Mouse (Mus musculus) midbrain, embryonic 12.5 days (tissue): ENCODE measurements around the gene Lrmda. TPM values are rescaled to one million over a fixed set of nuclear protein-coding genes. Genes with fewer than 3 reads are reported as not detected.
A peak's percentile ranks its signal among the peaks of the same experiment; 100 is the strongest.

Source experiments
- ATAC-seq: fragments of 200-750 bp; cut with Nextera tagmentation; 2 replicates; pipeline ENCODE4 v1.8.0; 2017; ENCODE audit warnings: low read depth, moderate TSS enrichment, moderate library complexity; ENCODE audit not compliant: low FRiP score
- H3K27ac ChIP-seq: fragments of 300-500 bp; sonication (generic); replicated peaks from 2 replicates; pipeline ENCODE4 v1.5.1; 2016; ENCODE audit warnings: mild to moderate bottlenecking
- H3K27me3 ChIP-seq: fragments of 300-500 bp; sonication (generic); 2 replicates; pipeline ENCODE4 v1.6.1; 2016; ENCODE audit warnings: mild to moderate bottlenecking
- H3K36me3 ChIP-seq: fragments of 300-500 bp; sonication (generic); 2 replicates; pipeline ENCODE4 v1.6.1; 2016
- H3K4me1 ChIP-seq: fragments of 300-500 bp; sonication (generic); 2 replicates; pipeline ENCODE4 v1.6.1; 2016
- H3K4me2 ChIP-seq: fragments of 300-500 bp; sonication (generic); replicated peaks from 2 replicates; pipeline ENCODE4 v1.6.1; 2016; ENCODE audit warnings: mild to moderate bottlenecking, moderate library complexity
- H3K4me3 ChIP-seq: fragments of 300-500 bp; sonication (generic); 2 replicates; pipeline ENCODE4 v1.5.1; 2016; ENCODE audit warnings: mild to moderate bottlenecking
- H3K9ac ChIP-seq: fragments of 300-500 bp; sonication (generic); replicated peaks from 2 replicates; pipeline ENCODE4 v1.6.1; 2016; ENCODE audit warnings: mild to moderate bottlenecking, moderate library complexity
- H3K9me3 ChIP-seq: fragments of 300-500 bp; sonication (generic); 2 replicates; pipeline ENCODE4 v1.6.1; 2016; ENCODE audit warnings: mild to moderate bottlenecking
- WGBS: fragments of 180-500 bp; shearing (Covaris S2); methylation state at CpG from one replicate; pipeline ENCODE4 v1.1.7; 2016; 5-methylcytosine and 5-hydroxymethylcytosine counted together
- polyA plus RNA-seq: library from polyadenylated mRNA; unstranded; fragments of >200 nt; fragmentation: Nextera tagmentation; extraction: Ambion mirVana; gene quantifications from 2 replicates; pipeline ENCODE4 v1.2.1, GENCODE M21; 2016

Gene Lrmda
- polyA plus RNA-seq, 1 experiment from 2014 or later = not detected

DNA sequence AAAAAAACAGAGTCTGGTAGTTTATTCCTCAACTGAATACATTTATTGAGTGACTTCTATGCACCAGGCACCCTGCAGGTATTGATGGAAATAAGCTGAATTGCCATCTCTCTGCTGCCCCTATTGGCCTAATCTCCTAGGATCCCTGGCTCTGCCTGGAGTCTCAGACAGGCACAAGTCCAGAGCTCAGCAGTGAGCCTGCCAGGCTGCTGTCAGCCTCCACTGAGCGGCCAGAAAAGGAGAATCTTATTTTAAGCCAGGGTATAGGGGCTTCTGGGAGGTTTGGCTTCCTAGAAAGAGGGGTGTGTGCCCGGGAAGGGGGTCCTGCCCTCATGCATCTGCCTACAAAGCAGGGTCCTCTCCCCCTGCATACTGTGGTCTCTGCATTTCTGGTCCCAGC lies 1.4 kb downstream of the Lrmda start:
- no peaks in the 10 kb centered on the region for H3K9me3 ChIP-seq
- H3K36me3 ChIP-seq = no peaks in the 10 kb centered on the region
- no peak for ATAC-seq
- H3K4me1 ChIP-seq = peaks cover 10% of the 10 kb centered on the region
- no peak overlapping the region for H3K9ac ChIP-seq
- no peak overlapping the region for H3K27ac ChIP-seq
- H3K27me3 ChIP-seq = peaks cover 46% of the 10 kb centered on the region
- 7% methylated on average over 2 of the region's 2 CpGs for WGBS
- H3K4me3 ChIP-seq = no peak overlapping the region
- no peak overlapping the region for H3K4me2 ChIP-seq

DNA sequence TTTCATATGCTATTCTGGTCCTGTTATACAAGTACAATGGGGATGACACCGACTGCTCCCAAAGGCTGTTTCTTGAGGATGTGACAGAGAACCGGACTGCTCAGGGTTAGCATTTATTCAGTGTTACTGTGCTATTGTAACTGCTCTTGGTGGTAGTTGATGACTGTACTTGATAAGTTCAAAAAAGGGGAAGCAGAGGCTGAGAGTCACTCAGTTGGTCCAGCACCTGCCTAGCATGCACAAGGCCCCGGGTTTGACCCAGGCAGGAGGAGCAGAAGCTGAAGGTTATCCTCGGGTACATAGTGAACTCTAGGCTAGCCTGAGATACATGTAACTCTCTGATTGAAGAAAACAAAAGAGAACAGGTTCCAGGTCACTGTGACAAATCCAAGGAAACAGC lies 4.0 kb downstream of the Lrmda start:
- 76% methylated on average over 4 of the region's 4 CpGs for WGBS
- Histone ChIP-seq H3K36me3 (no peaks in the 10 kb centered on the region), H3K27me3 (peaks cover 26% of the 10 kb centered on the region), H3K4me3 (no peak overlapping the region), H3K4me2 (no peak overlapping the region), H3K9me3 (no peaks in the 10 kb centered on the region), H3K9ac (no peak overlapping the region), H3K4me1 (peaks cover 10% of the 10 kb centered on the region), H3K27ac (no peak overlapping the region)
- ATAC-seq = no peak

DNA sequence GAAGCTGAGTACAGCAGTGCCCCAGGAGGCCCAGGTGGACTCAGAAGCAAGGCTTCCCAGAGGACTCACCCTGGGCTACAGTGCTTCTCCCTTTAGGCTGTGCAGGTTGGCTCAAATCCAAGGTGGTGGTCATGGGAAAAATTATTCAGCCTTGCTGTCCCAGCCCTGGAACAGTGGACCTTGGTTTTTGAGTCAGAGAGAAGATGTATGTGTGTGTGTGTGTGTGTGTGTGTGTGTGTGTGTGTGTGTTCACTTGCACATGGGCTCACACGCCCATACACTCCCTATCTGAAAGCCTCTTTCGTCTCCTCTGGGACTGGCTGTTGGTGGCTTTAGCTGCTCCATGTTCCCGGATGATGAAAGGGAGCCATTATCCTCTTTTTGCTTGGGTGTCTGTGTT lies 16.4 kb downstream of the Lrmda start:
- WGBS = 22% methylated on average over 3 of the region's 3 CpGs
- Histone ChIP-seq H3K9ac (no peak overlapping the region), H3K4me2 (peak overlapping the region; percentile 35), H3K4me1 (peaks cover 39% of the 10 kb centered on the region), H3K9me3 (no peaks in the 10 kb centered on the region), H3K36me3 (no peaks in the 10 kb centered on the region), H3K4me3 (no peak overlapping the region), H3K27ac (no peak overlapping the region; the same call in 1 of the 2 replicates), H3K27me3 (peaks cover 16% of the 10 kb centered on the region)
- ATAC-seq = peak; percentile 65; the same call in 1 of the 2 replicates

DNA sequence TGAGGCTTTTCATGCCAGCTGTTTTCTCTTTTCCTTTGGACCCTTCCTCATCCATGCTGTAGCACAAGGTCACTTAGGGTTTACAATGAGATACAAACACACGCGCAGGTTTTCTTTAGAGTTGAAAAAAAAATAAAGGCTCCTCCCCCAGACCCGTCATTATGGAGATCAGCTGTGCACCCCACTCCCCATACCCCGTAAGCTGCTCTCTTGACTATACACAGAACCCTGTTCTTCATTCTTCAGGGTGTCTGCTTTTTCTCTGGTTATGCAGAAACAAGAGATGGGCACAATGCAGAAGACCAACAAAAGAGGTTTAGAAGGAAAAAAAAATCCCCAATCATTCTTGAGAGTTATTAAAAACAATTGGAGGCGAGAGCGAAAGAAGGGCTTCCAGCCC lies 16.8 kb downstream of the Lrmda start:
- 29% methylated on average over 6 of the region's 6 CpGs for WGBS
- ATAC-seq = 0 out of 2 replicates have a peak, but pooled peaks have one; percentile 35
- no peaks in the 10 kb centered on the region for H3K9me3 ChIP-seq
- no peak overlapping the region for H3K4me3 ChIP-seq
- H3K4me1 ChIP-seq = peaks cover 39% of the 10 kb centered on the region
- no peak overlapping the region for H3K9ac ChIP-seq
- H3K4me2 ChIP-seq = peak overlapping the region; percentile 35
- no peaks in the 10 kb centered on the region for H3K36me3 ChIP-seq
- H3K27ac ChIP-seq = no peak overlapping the region
- peaks cover 19% of the 10 kb centered on the region for H3K27me3 ChIP-seq

DNA sequence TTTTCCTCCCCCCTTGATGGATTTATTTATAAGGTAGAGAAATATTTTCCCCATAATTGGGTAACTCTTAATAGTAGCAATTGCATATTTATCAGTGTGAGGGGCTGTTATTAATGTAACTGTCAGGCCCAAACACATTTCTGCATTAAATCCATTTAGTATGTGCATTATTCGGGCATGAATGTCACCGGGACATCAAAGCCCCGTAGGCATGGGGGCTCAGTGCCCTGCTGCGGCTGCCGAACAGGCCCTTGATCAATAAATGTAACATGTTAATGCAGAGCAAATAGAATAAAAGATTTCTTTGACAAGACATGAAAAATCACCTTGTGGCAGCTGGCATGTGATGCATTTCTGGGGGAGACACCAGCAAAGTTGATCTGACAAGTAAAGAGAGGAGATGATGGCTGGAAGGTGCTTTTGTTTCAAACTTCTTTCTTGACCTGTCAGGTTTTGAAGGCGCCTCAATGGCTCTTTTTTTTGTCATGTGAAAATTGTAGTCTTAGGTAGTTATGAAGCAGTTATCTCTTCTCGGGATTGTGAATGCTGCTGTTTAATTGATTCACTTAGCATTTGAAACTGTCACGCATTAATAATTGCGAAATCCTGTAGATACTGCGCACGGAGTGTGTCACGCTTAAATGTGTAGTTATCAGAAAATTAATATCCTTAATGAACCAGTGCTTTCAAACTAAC lies 17.4 kb downstream of the Lrmda start:
- H3K4me3 ChIP-seq = no peak overlapping the region
- H3K36me3 ChIP-seq = no peaks in the 10 kb centered on the region
- H3K9me3 ChIP-seq = no peaks in the 10 kb centered on the region
- no peak overlapping the region for H3K27ac ChIP-seq
- H3K4me1 ChIP-seq = peaks cover 39% of the 10 kb centered on the region
- 39% methylated on average over 12 of the region's 12 CpGs for WGBS
- peaks cover 19% of the 10 kb centered on the region for H3K27me3 ChIP-seq
- peak overlapping the region; percentile 35 for H3K4me2 ChIP-seq
- H3K9ac ChIP-seq = no peak overlapping the region
- peak; percentile 48; the same call in 1 of the 2 replicates for ATAC-seq

DNA sequence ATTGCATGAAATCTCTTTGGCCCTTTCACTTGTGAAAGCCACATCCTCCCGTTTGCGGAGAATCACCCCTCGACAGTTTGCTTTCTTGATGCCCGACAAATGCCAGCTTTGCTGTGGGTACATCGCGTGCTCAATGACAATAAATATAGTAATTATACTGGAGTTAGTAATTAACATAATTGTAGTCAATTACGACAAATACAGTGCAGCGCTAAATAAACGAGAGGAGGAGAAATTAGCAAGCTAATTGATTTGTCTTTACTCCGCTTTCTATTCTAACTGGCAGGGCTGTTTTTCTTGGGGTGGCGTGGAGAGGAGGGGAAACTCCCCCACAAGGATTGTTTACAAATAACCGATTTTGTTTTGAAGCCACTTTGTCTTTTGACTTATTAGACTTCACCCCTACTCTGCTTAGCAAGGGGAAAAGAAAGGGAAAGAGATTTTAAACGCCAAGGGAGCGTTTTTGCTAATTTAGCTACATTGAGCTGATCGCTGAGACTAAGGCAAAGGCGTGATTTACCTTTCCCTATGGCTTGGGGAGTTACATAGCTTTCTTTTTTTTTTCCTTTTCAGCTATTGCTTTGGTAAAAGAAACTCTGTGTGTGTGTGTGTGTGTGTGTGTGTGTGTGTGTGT lies 18.1 kb downstream of the Lrmda start:
- Histone ChIP-seq H3K4me3 (no peak overlapping the region), H3K4me1 (peaks cover 39% of the 10 kb centered on the region), H3K9ac (no peak overlapping the region), H3K4me2 (peak overlapping the region; percentile 35), H3K9me3 (no peaks in the 10 kb centered on the region), H3K36me3 (no peaks in the 10 kb centered on the region), H3K27ac (no peak overlapping the region), H3K27me3 (peaks cover 19% of the 10 kb centered on the region)
- 57% methylated on average over 16 of the region's 16 CpGs for WGBS
- no peak for ATAC-seq

DNA sequence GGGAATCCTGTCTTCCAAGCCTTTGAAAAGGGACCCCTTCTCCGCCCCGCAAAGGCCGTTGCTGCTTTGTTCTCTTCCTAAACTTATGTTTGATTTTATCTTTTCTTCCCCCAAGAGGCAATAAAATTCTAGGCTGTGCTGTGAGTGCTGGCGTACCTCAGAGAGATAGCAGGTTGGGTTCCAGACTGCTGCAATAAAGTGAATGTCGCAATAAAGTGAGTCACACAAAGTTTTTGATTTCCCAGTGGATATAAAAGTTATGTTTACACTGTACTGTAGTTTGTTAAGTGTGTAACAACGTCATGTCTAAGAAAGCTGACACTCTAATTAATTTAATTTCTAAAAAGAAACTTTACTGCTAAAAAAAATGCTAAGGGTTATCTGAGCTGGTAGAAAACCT lies 22.6 kb downstream of the Lrmda start:
- H3K4me3 ChIP-seq = no peak overlapping the region
- peaks cover 10% of the 10 kb centered on the region; the same call in 1 of the 2 replicates for H3K27me3 ChIP-seq
- H3K9me3 ChIP-seq = no peaks in the 10 kb centered on the region
- peaks cover 23% of the 10 kb centered on the region for H3K4me1 ChIP-seq
- H3K9ac ChIP-seq = no peak overlapping the region
- H3K4me2 ChIP-seq = no peak overlapping the region
- ATAC-seq = no peak
- H3K27ac ChIP-seq = no peak overlapping the region
- H3K36me3 ChIP-seq = no peaks in the 10 kb centered on the region
- WGBS = 94% methylated on average over 6 of the region's 6 CpGs

DNA sequence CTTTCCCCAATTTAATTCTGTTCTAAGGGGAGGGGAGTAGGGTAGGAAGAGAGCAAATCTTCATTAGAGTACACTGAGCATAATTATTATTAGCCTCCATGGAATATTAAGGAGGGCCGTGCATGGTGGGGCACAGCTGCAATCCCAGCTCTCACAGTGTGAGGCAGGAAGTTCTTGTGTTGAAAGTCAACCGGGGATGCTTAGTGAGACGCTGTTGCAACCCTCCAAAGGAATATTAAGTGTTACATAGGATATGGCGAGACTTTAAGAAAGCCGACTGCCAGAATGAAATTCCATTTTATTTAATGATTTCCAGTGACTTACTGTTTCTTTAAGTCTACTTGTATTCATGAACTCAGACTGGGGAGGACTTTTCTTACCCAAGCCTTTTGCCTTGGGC lies 23.9 kb downstream of the Lrmda start:
- no peak overlapping the region for H3K27ac ChIP-seq
- no peaks in the 10 kb centered on the region for H3K36me3 ChIP-seq
- ATAC-seq = no peak
- no peak overlapping the region for H3K4me2 ChIP-seq
- WGBS = 85% methylated on average over 5 of the region's 5 CpGs
- no peak overlapping the region for H3K4me3 ChIP-seq
- H3K9me3 ChIP-seq = no peaks in the 10 kb centered on the region
- 0 out of 2 replicates have a peak, but pooled peaks cover 6% of the 10 kb centered on the region for H3K27me3 ChIP-seq
- no peak overlapping the region for H3K9ac ChIP-seq
- H3K4me1 ChIP-seq = peaks cover 10% of the 10 kb centered on the region; the same call in 1 of the 2 replicates

DNA sequence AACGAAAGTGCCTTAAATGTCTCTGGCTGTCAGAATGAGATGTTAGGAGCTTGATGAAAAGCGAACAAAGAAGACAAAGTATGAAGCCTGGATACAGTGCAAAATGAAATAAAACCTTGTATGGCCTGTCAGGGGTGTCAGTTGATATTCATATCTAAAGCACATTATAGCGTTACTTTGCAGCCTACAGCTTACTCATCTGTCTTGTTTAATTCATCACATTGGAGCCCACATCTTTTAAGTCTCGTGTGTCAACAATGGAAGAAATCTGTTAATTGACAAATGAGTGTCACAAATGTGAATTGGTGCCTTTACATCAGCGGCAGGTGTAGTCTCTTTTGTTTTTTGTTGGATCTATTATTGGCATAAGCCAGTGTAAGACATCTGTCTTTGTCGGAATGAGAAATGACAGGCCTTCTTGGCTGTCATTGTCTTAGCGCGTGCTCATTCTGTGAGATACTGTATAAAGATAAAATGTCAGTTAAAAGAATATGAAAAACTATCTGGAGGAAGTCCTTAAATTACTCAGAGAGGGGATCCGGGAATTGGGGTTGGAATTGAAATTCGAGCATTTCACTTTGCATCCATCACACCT lies 26.8 kb downstream of the Lrmda start:
- Histone ChIP-seq H3K9me3 (no peaks in the 10 kb centered on the region), H3K4me2 (no peak overlapping the region), H3K4me1 (no peaks in the 10 kb centered on the region), H3K36me3 (no peaks in the 10 kb centered on the region), H3K27ac (no peak overlapping the region), H3K4me3 (no peak overlapping the region), H3K9ac (no peak overlapping the region), H3K27me3 (0 out of 2 replicates have a peak, but pooled peaks cover 3% of the 10 kb centered on the region)
- WGBS = 83% methylated on average over 10 of the region's 10 CpGs
- no peak for ATAC-seq

DNA sequence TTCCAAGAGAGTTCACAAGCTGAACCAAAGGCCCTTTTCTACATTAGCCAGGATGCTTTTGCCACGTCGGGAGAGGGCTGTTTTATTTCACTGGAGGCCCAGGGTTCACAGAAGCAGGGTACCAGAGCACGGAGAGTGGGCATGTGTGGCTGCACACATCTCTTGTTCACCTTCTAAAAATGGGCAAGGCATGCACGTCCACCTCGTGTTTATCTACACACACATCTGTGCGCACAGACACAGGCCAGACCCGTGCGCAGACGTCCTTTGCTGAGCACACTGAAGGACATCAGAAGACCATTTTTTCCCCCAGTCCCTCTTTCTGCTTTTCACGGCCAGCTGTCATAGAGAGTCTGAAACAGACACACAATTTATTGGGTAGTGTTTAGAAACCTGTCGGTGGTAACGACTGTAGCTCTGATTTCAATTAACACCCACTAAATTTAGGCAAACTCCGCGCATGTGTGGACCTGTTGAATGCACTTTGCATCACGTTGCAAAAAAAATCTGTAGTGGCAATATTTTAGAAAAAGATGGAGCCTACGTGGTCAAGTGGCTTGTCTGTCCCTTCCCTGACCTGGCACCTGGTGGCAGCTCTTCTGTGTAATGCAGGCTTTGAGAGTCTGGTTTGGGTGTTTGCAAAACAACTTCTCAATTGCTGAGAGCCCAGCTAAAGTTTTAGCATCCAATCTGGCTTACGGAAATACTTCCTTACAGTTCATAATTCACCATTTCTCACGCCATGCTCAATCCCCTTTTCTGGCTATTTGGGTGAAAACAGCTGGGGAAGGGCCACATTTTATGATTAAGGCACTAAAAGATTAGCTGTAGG lies 28.8 kb downstream of the Lrmda start:
- ATAC-seq = no peak
- Histone ChIP-seq H3K4me3 (no peak overlapping the region), H3K27ac (no peak overlapping the region), H3K4me2 (no peak overlapping the region), H3K9me3 (no peaks in the 10 kb centered on the region), H3K36me3 (no peaks in the 10 kb centered on the region), H3K27me3 (0 out of 2 replicates have a peak, but pooled peaks cover 3% of the 10 kb centered on the region), H3K4me1 (no peaks in the 10 kb centered on the region), H3K9ac (no peak overlapping the region)
- 90% methylated on average over 18 of the region's 18 CpGs for WGBS

DNA sequence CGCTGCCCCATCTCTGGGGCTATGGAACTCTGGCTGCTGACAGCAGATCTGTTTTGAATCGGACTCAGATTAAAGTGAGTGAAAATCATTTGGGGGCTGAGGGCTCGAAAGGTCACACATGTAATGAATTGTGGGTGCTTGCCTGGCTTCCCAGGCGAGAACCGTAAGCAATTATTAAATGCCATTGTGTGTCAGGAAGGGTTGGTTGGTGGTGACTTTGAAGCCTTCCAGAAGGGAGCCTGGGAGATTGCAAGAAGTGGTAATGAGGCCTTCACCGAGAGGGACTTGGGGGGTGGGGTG lies 29.3 kb downstream of the Lrmda start:
- Histone ChIP-seq H3K4me3 (no peak overlapping the region), H3K9ac (no peak overlapping the region), H3K9me3 (no peaks in the 10 kb centered on the region), H3K27ac (no peak overlapping the region), H3K27me3 (0 out of 2 replicates have a peak, but pooled peaks cover 6% of the 10 kb centered on the region), H3K4me1 (no peaks in the 10 kb centered on the region), H3K4me2 (no peak overlapping the region), H3K36me3 (no peaks in the 10 kb centered on the region)
- WGBS = 61% methylated on average over 6 of the region's 6 CpGs
- no peak for ATAC-seq

DNA sequence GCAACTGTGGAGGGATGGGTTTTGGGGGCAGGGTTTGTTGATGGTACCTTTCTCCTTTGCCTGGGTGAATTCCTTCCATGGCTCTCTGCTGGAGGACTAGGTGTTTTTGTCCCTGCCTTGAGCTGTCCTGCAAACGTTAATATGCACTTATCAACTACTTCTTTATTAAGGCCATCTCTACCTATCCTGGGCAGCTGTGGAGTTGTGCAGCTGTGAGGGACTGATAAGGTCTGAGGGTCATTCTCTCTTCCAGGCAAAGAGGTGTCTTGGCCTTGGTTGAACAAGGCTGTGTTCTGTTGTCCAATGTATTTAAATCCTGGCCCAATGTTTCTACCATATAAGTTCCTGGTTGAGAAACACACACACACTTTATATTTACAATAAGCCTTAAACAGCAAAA lies 29.8 kb downstream of the Lrmda start:
- Histone ChIP-seq H3K9me3 (no peaks in the 10 kb centered on the region), H3K4me1 (no peaks in the 10 kb centered on the region), H3K36me3 (no peaks in the 10 kb centered on the region), H3K27ac (no peak overlapping the region), H3K27me3 (0 out of 2 replicates have a peak, but pooled peaks cover 7% of the 10 kb centered on the region), H3K9ac (no peak overlapping the region), H3K4me2 (no peak overlapping the region), H3K4me3 (no peak overlapping the region)
- no peak for ATAC-seq
- WGBS = 79% methylated on average over 1 of the region's 1 CpGs
